Mouse (Mus musculus) brain, embryonic 14.5 days (tissue): ENCODE measurements at regions not wholly inside any gene's neighbourhood (a gene's known extent, or its start where the extent isn't known, plus 50 kb on each side); places are given as distances from the start of the nearest gene placed in this dataset.

Experiments
- DNase-seq: peaks from one replicate; pipeline ENCODE4 v3.0.0-alpha.2; 2011; ENCODE audit warnings: low read depth
- CTCF ChIP-seq: fragments of 200-500 bp; IDR thresholded peaks from 2 replicates; pipeline ENCODE4 v1.5.1; 2012; ENCODE audit warnings: inconsistent platforms, mild to moderate bottlenecking, moderate library complexity, borderline replicate concordance; ENCODE audit not compliant: insufficient read depth, insufficient read length; ENCODE audit errors: extremely low read depth
- POLR2A ChIP-seq: fragments of 200-500 bp; IDR thresholded peaks from 2 replicates; pipeline ENCODE4 v1.6.1; 2012; ENCODE audit warnings: mild to moderate bottlenecking, inconsistent platforms, borderline replicate concordance; ENCODE audit not compliant: poor library complexity, insufficient read depth, insufficient read length, severe bottlenecking; ENCODE audit errors: extremely low read depth

- TF ChIP-seq CTCF, result no peak
- TF ChIP-seq POLR2A, result no peak
- DNase-seq, result no peak
Observed at GRCm38 (mm10) chr2:180385231-180385895, 50.9 kb upstream of the Gata5 start.
